Mouse (Mus musculus) frontal cortex, postnatal 36 days (tissue): ENCODE results near the gene Nsd1.
"Not testable (repeated sequence)": the region's sequence is repeated elsewhere in the genome, so short reads cannot be mapped to it uniquely, and the experiment has no call there.

Experiments used
- DNase-seq, 2 experiments: peaks; one replicate each; pipeline ENCODE4 v3.0.0; 2022; ENCODE audit warnings: low spot score in 2 of 2

Gene Nsd1

DNA sequence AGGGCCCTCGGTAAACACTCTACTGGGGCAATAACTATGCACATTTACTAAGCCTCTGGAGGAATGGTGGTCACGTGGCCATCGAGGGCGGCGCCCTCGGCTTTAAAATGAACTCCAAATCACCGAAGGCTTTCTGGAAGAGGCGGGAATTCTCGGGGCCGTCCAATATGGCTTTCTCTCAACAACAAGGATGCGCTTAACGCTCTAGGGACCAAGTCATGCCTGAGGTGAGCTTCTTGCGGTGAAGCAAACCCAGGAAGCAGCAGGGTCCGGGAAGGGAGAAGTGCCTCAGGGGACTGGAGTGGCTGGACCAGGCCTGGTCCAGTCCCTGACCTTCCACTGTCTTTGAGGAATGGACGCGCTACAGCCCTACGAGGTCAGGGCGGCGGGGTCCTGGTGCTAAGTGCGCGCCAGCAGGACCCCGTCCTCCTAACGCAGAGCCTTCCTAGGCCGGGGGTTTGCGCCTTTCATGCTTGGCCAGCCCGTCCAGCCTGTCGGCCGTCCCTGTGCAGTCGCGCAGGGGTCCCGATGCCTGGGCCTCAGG, at the start of gene Nsd1:
Nsd1 (plus strand) TSS at position 134 of the 544 bp plus-strand sequence.
- DNase-seq = no peak

DNA sequence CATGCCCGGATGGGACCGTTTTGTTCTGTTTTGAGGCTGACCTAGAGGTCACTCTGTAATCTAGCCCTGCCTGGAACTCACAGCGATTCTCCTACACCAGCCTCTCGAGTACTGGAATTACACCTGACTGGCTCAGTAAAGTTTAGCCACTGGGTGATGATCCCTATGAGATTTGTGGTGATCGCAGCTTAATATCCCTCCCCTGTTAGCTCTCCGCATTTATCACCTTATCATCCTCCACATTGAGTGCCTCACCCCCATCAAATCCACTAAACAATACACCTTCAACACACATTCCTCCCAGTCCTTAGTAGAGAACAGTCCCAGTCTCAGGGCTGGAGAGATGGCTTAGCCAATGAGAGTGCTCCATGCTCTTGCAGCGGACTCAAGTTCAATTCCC, 47.2 kb upstream of the Nsd1 start:
- DNase-seq = no peak

DNA sequence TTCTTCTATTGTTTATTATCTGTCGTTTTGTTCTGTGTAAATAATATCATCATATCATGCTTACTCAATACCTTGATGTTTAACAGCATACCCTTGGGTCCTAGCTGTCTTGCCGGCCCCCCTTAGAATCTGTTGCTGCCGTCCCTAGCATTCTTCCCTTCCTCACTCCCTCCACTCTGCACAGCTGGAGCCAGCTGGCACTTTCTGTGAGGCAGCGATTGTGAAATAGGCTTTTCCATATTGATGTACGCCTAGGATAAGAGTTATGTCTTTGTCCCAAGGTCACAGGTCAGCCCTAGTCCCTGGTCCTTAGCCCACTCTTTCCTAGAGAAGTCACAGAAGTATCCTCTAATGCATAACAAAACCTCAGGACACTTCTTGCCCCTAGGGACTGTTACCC, 46.0 kb upstream of the Nsd1 start:
- no peak for DNase-seq

DNA sequence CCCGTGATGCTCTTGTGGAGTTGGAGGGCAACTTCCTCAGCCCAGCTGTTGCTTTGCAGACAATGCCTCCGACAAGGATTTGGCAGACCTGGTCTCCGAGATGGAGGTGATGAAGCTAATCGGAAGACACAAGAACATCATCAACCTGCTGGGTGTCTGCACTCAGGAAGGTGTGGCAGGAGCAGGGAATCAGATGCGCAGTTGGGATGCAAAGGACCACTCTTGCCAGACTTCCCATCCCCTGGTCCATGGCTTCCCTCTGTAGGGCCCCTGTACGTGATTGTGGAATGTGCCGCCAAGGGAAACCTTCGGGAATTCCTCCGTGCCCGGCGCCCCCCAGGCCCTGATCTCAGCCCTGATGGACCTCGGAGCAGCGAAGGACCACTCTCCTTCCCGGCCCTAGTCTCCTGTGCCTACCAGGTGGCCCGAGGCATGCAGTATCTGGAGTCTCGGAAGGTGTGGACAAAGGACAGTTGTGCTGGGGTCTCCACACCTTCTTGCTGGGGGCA, 43.7 kb upstream of the Nsd1 start:
- DNase-seq = no peak

DNA sequence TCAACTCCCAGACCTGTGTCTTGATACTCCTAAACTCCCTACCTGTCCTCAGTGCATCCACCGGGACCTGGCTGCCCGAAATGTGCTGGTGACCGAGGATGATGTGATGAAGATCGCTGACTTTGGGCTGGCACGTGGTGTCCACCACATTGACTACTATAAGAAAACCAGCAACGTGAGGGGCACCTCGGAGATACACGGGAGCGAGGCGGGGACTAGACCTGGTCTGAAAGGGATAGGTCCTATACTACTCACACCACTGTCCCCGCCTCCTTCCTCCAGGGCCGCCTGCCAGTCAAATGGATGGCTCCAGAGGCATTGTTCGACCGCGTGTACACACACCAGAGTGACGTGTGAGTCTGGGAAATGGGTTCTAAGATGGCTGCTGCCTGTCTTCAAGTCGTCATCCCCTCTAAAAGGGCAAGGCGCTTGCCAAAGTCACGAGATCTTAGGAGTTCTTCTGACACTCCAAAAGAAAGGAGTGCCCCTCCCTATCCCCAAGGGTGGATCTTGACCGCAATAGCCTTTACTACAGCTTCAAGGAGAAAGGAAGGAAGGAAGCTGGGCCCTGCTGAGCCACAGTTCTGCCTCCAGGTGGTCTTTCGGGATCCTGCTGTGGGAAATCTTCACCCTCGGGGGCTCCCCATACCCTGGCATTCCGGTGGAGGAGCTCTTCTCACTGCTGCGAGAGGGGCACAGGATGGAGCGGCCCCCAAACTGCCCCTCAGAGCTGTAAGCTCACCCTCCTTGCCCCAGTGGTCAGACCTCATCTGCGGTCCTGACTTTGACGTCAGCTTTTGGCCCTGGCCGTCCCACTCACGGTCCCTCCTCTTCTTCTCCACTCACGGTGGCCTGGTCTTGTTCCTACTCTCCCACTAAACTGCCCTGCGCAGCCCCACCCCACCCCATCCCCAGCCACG, 42.5 kb upstream of the Nsd1 start:
- no peak for DNase-seq

DNA sequence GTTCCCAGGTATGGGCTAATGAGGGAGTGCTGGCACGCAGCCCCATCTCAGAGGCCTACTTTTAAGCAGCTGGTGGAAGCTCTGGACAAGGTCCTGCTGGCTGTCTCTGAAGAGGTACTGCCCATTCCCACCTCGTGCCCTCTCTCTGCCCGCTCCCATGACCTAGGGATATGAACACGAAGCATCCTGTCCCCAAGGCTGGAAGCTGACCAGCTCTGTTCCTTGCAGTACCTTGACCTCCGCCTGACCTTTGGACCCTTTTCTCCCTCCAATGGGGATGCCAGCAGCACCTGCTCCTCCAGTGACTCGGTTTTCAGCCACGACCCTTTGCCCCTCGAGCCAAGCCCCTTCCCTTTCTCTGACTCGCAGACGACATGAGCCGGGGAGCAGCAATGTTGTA, 41.8 kb upstream of the Nsd1 start:
- DNase-seq = no peak

DNA sequence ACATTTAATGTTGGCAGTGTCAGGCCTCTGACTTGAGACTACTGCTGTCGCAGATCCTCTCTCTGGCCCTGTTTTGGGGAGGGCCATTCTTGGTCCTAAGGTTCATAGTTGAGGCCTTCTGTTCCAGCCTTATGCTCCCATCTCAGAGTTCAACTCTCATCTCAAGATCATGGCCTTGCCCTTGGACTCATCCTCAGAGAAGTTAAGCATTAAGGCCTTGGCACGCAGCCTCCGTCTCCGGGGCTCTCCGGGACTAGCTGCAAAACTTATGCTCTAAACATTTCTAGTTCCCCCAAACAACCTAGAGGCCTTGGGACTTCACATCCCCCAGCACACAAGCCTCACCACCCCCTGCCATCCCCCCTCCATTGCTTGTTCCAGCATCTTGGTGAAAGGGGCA, 41.3 kb upstream of the Nsd1 start:
- DNase-seq = no peak

DNA sequence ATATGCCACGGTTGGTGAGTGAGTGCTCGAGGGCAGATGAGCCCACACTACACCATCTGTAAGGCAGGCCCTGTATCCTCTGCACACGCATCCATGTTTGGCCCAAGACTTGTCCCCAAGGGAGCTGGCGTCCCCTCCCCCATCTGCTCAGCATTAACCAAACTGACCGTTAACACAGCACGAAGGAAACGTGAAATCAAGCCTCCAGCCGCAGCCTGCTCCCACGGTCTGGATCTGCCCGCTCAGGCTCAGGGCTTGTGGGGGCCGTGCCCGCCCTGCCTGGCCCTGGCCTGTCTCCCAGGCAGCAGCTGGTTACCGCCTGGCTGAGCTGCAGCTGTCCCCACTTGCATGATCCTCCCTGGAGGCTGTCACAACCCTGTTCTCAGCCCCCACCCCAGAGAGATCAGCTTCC, 40.6 kb upstream of the Nsd1 start:
- peak; percentile 44 to 55 for DNase-seq

DNA sequence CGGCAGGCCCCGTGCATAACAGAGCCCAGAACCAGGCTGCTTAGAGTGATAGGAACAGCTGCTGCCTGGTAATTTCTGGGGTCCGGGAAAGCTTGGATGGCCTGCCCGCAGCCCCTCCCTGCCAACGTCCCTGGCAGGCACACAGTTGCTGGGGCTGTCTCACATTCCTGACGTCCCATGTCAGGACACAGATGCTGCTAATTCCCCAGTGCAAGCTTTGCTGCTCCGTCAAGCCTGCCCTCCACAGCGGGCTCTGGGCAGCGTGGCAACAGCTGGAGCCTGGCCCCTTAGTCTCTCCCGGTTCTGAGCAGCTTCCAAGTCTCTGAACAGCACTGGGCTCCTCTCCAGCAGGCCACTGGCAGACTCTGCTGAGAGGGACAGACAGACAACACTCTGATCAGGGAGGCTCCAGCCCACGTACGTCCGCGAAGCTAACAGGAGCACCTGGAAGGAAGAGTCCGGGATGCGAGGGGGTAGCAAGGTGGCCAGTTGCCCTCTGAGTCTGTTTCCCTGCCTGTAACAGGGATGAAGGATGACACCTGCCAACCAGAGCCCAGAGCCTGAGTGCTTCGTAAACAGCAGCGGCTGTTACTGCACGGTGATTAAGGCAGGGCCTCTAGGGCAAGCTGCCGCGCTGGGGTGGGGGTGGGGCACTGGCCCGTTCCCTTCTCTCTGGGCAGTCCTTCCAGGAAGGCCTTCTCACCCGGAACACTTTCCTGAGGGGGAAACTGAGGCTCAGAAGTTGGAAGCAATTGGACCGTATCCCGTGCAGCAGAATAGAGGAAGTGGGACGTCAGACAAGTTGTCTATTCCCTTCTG, 37.9 kb upstream of the Nsd1 start:
- peak in 1 of 2 experiments; percentile 46 for DNase-seq

DNA sequence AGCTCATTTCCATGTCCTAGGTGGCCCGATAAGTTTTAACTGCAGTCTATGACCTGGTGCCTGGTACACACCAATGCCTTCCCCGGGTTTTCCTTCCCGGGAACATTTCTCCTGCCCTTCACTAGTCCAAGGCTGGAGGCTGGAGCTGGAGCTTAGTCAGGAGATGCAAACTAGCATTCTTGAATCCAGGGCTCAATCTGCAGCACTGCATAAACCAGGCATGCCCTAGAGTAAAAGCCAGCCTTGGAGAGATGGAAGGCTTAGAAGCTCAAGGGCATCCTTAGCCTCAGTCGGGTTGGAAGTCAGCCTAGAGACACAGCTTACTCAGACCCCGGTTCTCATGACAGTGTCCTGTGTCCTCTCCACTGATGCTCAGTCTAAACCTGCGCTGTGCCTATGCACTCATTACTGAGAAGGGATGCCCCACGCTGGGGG, 37.2 kb upstream of the Nsd1 start:
- DNase-seq = no peak

DNA sequence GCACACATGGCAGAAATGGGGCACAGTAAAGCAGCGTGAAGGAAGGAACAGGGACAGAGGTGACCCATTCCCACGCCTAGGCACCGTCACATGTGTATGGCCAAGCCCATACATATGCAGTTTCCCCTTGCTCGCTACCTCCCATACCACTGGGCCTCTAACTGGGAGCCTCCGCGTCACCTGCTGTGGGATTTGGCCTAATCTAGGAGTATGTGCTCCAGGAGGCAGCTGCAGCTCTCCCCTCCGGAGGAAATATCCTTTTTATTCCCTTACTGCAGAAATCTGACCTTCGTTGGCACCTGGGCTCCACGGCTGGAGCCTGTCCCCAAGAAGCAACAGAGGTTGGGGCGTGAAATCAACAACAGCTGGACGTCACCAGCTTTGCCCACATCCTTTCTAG, 35.2 kb upstream of the Nsd1 start:
- DNase-seq = no peak

DNA sequence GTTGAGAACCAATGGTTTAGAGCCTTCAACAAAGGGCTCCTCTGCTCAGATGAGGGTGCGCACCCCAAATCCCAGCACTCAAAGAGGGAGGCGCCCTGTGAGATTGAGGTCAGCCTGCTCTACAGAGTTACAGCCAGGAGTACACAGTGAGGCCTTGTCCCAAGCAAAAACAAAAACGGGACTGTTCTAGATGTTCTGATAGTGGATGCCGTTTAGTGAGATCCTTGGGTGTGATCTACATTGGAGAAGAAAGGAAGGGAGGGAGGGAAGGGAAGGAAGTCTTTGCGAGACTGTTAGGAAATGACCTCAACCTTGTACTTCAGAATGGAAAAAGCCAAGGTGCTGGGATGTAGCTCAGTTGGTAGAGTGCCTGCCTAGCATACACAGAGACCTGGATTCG, 33.3 kb upstream of the Nsd1 start:
- no peak for DNase-seq

DNA sequence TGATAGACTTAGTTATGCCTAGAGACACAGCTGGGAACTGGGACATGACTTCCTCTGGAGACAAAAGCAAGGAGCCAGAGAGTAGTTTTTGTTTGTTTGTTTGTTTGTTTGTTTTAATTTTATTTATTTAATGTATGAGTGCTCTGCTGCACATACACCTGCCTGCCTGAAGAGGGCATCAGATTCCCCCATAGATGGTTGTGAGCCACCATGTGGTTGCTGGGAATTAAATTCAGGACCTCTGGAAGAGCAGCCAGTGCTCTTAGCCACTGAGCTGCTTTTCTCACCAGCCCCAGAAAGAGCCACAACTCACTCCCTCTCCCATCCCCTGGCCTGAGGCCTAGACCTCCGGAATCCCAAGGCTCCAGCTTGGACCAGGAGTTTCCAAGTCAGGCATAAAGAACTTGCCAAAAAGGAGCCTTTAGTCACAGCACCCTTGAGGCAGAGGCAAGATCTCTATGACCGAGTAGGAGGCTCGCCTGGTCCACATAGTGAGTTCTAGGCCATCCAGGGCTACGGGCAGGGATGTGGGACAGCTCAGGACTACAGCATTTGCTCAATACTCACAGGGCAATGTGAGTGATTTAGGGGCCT, 31.6 kb upstream of the Nsd1 start:
- no peak for DNase-seq

DNA sequence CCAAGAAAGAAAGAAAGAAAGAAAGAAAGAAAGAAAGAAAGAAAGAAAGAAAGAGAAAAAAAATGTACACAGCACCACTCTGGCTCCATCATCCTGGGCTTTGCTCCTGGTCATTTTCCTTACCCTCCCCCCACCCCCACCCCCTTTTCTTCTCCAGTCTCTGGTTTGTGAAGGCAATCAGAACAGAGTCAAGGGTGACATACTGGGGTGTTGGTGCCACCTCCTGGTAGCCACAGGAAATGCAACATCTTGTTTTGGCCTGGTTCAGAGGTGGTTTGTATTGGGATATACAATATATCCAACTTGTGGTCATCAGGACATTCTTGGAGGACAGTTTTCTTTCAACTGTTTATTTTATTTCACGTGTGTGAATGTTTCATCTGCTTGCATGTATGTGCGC, 31.0 kb upstream of the Nsd1 start:
- peak; percentile 63 to 82 for DNase-seq

DNA sequence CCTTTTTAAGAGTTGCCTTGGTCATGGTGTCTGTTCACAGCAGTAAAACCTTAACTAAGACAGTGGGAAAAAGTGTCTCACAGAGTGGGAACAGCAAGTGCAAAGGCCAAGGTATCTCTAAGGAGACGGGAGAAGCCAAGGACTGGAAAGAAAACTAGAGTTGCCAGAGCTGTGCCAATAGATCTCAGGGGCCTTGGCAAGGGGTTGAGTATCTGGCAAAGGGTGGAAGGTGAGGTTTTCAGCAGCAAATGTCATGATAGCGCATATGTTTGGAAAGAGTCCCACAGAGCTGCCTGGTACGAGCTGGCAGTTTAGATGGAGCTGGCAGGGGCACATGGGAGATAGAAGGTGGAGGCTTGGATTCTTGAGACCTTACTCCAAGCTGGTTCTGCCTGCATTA, 30.0 kb upstream of the Nsd1 start:
- DNase-seq = no peak

DNA sequence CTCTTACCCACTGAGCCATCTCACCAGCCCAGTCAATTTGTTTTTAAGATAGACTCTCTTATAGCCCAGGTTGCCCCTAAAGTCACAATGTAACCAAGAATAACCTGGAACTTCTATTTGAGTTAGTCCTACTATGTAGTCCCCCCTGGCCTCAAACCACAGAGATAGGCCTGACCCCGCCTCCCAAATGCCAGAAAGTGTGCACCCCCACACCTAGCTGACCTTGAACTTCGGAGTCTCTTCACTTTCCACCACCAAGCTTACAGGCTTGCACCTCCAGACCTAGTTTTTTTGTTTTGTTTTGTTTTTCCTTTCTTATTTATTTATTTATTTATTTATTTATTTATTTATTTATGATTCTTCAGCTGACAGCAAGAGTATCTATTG, 27.8 kb upstream of the Nsd1 start:
- no peak for DNase-seq

DNA sequence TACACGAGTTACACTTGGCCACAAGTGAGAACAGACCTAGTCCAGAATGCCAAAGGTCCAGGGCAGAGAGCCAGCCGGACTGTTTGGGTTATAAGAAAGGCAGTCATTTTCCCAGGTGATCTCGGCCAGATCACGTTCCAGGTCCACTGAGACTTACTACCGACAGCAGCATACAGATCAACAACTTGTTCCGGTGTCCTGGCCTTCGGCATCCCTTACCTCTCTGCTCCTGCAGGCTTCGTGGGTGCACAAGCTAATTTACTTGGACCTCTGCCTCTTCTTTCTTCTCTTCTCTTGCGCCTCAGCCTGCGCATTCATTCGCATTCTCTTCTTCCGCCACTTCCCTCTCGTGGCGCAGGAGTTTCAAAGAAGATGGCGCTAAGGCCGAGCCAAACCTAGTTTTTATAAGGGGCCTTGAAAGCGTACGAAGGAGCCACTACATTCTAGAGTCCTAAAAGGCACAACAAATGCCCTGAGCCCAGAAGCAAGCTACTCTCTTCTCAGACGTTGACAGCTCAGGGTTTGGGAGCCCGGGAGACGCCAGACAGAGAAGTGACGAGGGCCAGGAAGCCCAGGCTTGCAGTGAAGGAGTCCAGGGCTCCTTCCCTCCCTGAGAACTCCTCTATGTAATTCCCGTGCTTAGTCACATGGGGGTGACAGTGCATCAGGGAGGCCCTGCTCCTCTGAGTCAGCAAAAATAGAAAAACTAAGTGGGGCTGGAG, 27.2 kb upstream of the Nsd1 start:
- peak; percentile 70 to 75 for DNase-seq

DNA sequence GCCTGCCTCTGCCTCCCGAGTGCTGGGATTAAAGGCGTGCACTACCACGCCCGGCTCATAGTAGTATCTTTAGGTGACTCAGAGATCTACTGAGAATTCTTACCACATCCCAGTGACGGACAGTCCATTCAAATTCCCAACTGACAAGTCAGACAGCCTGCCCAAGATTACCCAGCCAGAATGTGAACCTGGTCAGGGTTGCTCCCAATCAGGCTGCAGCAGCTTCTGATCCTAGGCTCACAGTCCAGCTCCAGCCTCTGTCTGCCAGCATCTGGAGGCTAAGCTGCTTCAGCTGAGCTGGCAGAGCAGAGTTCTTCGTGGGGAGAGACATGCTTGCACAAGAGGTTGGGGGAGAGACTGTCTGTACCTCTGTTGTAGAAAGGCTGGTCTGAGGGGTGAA, 26.2 kb upstream of the Nsd1 start:
- no peak for DNase-seq

DNA sequence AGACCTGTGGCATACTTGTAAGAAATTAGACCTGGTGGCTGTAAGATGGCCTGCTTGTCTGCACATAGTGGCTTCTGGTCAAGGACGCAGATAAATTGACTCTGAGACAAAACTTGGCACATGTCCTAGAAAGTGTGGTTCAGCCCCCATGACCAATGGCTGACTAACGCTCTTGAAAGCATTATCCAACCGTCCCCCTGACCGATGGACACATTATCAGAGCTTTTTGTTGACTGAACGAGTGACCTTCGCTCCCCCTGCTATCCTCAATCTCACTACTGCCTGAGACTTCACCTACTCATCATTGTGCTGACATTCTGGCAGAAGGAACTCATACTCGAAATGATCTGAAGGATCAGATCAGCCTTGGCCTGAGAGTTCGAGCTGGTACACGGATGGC, 22.5 kb upstream of the Nsd1 start:
- not testable (repeated sequence) for DNase-seq

DNA sequence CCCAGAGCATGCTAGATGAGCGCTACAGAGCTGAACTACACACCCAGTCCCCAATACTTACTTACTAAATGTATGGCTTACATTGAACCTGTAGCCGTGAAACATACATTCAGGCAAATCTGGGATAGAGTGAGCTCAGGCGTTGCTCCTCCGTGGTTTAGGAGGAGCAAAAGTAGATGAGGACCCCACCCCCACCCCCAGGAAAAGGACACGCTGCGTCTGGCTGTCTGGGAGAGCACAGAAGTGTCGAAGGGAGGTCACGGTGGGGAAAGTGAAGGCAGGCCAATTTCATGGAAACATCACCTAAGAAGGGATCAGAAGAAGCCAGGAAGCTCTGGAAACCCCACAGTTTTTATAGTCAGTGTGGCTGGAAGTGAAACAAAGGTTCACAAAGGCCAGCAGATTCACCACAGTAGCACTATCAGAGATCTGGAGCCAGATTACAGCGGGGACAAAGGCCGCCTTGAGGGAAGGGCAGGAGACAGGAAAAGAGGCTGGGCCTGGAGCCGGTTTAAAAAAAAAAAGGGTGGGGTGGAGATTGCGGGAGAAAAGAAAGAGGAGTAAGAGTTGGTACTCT, 20.0 kb upstream of the Nsd1 start:
- no peak for DNase-seq
